Mouse (Mus musculus): ENCODE data around the gene Tbxa2r.

Gene Tbxa2r

GRCm38 (mm10) chr10:81344421-81345161, 16.1 kb downstream of the Tbxa2r start:
- DNase-seq (ENCODE audit: low read depth, low spot score): no peak

GRCm38 (mm10) chr10:81345162-81345534, 16.6 kb downstream of the Tbxa2r start:
- no peak for DNase-seq (ENCODE audit: low read depth, low spot score)

- peak; percentile 93 for DNase-seq (ENCODE audit: low read depth, low spot score)
These were observed 18.0 kb downstream of the Tbxa2r start for GRCm38 (mm10) chr10:81346453-81347067.

GRCm38 (mm10) chr10:81349146-81349545, 20.6 kb downstream of the Tbxa2r start:
- peak; percentile 95 for DNase-seq (ENCODE audit: low read depth, low spot score)

- DNase-seq (ENCODE audit: low read depth, low spot score): no peak
These were observed 21.4 kb downstream of the Tbxa2r start for GRCm38 (mm10) chr10:81349961-81350350.

- DNase-seq (ENCODE audit: low read depth, low spot score): peak; percentile 100
These were observed 22.0 kb downstream of the Tbxa2r start, which contains the start of gene Hmg20b for GRCm38 (mm10) chr10:81350351-81351063. Gene Hmg20b, minus strand, starts transcription at chr10:81350480.

GRCm38 (mm10) chr10:81351678-81352291, 23.3 kb downstream of the Tbxa2r start:
- DNase-seq (ENCODE audit: low read depth, low spot score): peak; percentile 91

GRCm38 (mm10) chr10:81354738-81355477, 26.4 kb downstream of the Tbxa2r start:
- peak; percentile 76 for DNase-seq (ENCODE audit: low read depth, low spot score)

- no peak for DNase-seq (ENCODE audit: low read depth, low spot score)
These were observed 27.0 kb downstream of the Tbxa2r start for GRCm38 (mm10) chr10:81355533-81355932.

GRCm38 (mm10) chr10:81356352-81356990, 27.9 kb downstream of the Tbxa2r start:
- DNase-seq (ENCODE audit: low read depth, low spot score): no peak

GRCm38 (mm10) chr10:81356991-81357844, 28.7 kb downstream of the Tbxa2r start, which contains the start of gene Mfsd12:
Gene Mfsd12, plus strand, starts transcription at chr10:81357491.
- peak; percentile 94 for DNase-seq (ENCODE audit: low read depth, low spot score)

GRCm38 (mm10) chr10:81358209-81358608, 29.7 kb downstream of the Tbxa2r start:
- peak; percentile 82 for DNase-seq (ENCODE audit: low read depth, low spot score)

- no peak for DNase-seq (ENCODE audit: low read depth, low spot score)
These were observed 30.3 kb downstream of the Tbxa2r start for GRCm38 (mm10) chr10:81358841-81359240.

GRCm38 (mm10) chr10:81360721-81361120, 32.2 kb downstream of the Tbxa2r start:
- DNase-seq (ENCODE audit: low read depth, low spot score): peak; percentile 74

GRCm38 (mm10) chr10:81362336-81362949, 33.9 kb downstream of the Tbxa2r start:
- peak; percentile 79 for DNase-seq (ENCODE audit: low read depth, low spot score)

- DNase-seq (ENCODE audit: low read depth, low spot score): peak; percentile 59
These were observed 35.2 kb downstream of the Tbxa2r start for GRCm38 (mm10) chr10:81363436-81364346.

- DNase-seq (ENCODE audit: low read depth, low spot score): no peak
These were observed 36.1 kb downstream of the Tbxa2r start for GRCm38 (mm10) chr10:81364666-81365065.

GRCm38 (mm10) chr10:81365073-81365472, 36.5 kb downstream of the Tbxa2r start:
- no peak for DNase-seq (ENCODE audit: low read depth, low spot score)
